Mouse (Mus musculus): ENCODE results near the gene Wfdc9. TPM values are rescaled to one million over a fixed set of nuclear protein-coding genes. Genes with fewer than 3 reads are reported as not detected.

Wfdc9 gene
- total and polyA plus RNA-seq, 3 experiments: not detected

- DNase-seq (ENCODE audit: extremely low read depth): no peak
- in situ Hi-C loops (cut with MboI; ENCODE audit: low pct_ligation_motif_present, low pct_unique_long_range_greater_than_20kb, low sequenced_read_pairs): no loop called here
Measured at GRCm38 (mm10) chr2:164641129-164641528, 15.3 kb downstream of the Wfdc9 start.

GRCm38 (mm10) chr2:164638696-164639095 is 17.7 kb downstream of the Wfdc9 start, which contains the start of gene Wfdc16:
TSS of gene Wfdc16 (minus strand) at chr2:164638796.
- Histone ChIP-seq H3K27me3 (replicated peaks) (peaks cover 71% of the 10 kb centered on the region), H3K9me3 (replicated peaks; ENCODE audit: low read length) (peaks cover 7% of the 10 kb centered on the region), H3K79me2 (replicated peaks; ENCODE audit: control insufficient read depth, extremely low read depth, insufficient read depth, poor library complexity, severe bottlenecking) (no peaks in the 10 kb centered on the region), H3K4me2 (ENCODE audit: insufficient read depth, low read depth, poor library complexity, severe bottlenecking) (no peak within 1 kb of the TSS), H3K36me3 (replicated peaks in 1 of 2; ENCODE audit: control insufficient read depth in 1 of 2, insufficient read depth in 1 of 2, low read length in 1 of 2) (no peaks in the 10 kb centered on the region), H3K4me1 (ENCODE audit: control insufficient read depth in 1 of 2, insufficient read depth in 2 of 2) (no peaks in the 10 kb centered on the region), H3K27ac (ENCODE audit: insufficient read depth, low read depth) (no peak within 1 kb of the TSS), H3K4me3 (replicated peaks in 1 of 3; ENCODE audit: low read depth in 2 of 3, low read length in 2 of 3, poor library complexity in 1 of 3) (no peak within 1 kb of the TSS), H3K9ac (ENCODE audit: insufficient read depth, low read depth) (no peak within 1 kb of the TSS)
- dilution Hi-C loops (cut with MboI; ENCODE audit: extremely low pct_ligation_motif_present, extremely low pct_unique_long_range_greater_than_20kb, low sequenced_read_pairs): no loop called here
- DNase-seq (ENCODE audit: extremely low read depth): no peak
- no peak for TF ChIP-seq MXI1 (IDR thresholded peaks at IDR 0.05; ENCODE audit: low read depth, low read length)
- in situ Hi-C loops (cut with MboI; ENCODE audit: low pct_ligation_motif_present, low pct_unique_long_range_greater_than_20kb, low sequenced_read_pairs): no loop called here

More at GRCm38 (mm10) chr2:164641129-164641528, 15.3 kb downstream of the Wfdc9 start:
- Histone ChIP-seq H3K79me2 (replicated peaks; ENCODE audit: control insufficient read depth, extremely low read depth, insufficient read depth, poor library complexity, severe bottlenecking) (no peaks in the 10 kb centered on the region), H3K9ac (ENCODE audit: insufficient read depth, low read depth) (no peak overlapping the region), H3K4me3 (replicated peaks in 1 of 3; ENCODE audit: low read depth in 2 of 3, low read length in 2 of 3, poor library complexity in 1 of 3) (no peak overlapping the region), H3K36me3 (replicated peaks in 1 of 2; ENCODE audit: control insufficient read depth in 1 of 2, insufficient read depth in 1 of 2, low read length in 1 of 2) (no peaks in the 10 kb centered on the region), H3K9me3 (replicated peaks; ENCODE audit: low read length) (peaks cover 9% of the 10 kb centered on the region), H3K4me1 (ENCODE audit: control insufficient read depth in 1 of 2, insufficient read depth in 2 of 2) (no peaks in the 10 kb centered on the region), H3K27ac (ENCODE audit: insufficient read depth, low read depth) (no peak overlapping the region), H3K4me2 (ENCODE audit: insufficient read depth, low read depth, poor library complexity, severe bottlenecking) (no peak overlapping the region), H3K27me3 (replicated peaks) (peaks cover 68% of the 10 kb centered on the region)
- no peak for TF ChIP-seq JUN (IDR thresholded peaks at IDR 0.05; ENCODE audit: insufficient read depth, low read depth, low read length)
- no peak for TF ChIP-seq PAX5 (IDR thresholded peaks at IDR 0.05; ENCODE audit: low read length)
- no peak for TF ChIP-seq MAX (IDR thresholded peaks at IDR 0.05; ENCODE audit: low read length)
- TF ChIP-seq UBTF (IDR thresholded peaks at IDR 0.05; ENCODE audit: low read depth, low read length): no peak
- TF ChIP-seq POLR2AphosphoS2 (IDR thresholded peaks at IDR 0.05; ENCODE audit: low read depth, low read length): no peak
- peak; percentile 69 for TF ChIP-seq ZNF384 (IDR thresholded peaks at IDR 0.05; ENCODE audit: low read depth, low read length)
- no peak for TF ChIP-seq TCF12 (IDR thresholded peaks at IDR 0.05; ENCODE audit: low read depth, low read length)
- dilution Hi-C loops (cut with MboI; ENCODE audit: extremely low pct_ligation_motif_present, extremely low pct_unique_long_range_greater_than_20kb, low sequenced_read_pairs): no loop called here

- H3K9me3 ChIP-seq (replicated peaks; ENCODE audit: low read length): peaks cover 7% of the 10 kb centered on the region
- no peaks in the 10 kb centered on the region for H3K4me1 ChIP-seq (ENCODE audit: control insufficient read depth in 1 of 2, insufficient read depth in 2 of 2)
- dilution Hi-C loops (cut with MboI; ENCODE audit: extremely low pct_ligation_motif_present, extremely low pct_unique_long_range_greater_than_20kb, low sequenced_read_pairs) (no loop called here), in situ Hi-C loops (cut with MboI; ENCODE audit: low pct_ligation_motif_present, low pct_unique_long_range_greater_than_20kb, low sequenced_read_pairs) (no loop called here)
- H3K27me3 ChIP-seq (replicated peaks): peaks cover 57% of the 10 kb centered on the region
- TF ChIP-seq SMC3 (IDR thresholded peaks at IDR 0.05; ENCODE audit: low read depth, low read length): peak; percentile 17; the same call in 1 of the 2 replicates
- no peak for TF ChIP-seq UBTF (IDR thresholded peaks at IDR 0.05; ENCODE audit: low read depth, low read length)
- peak; percentile 11 to 57; a peak in 3 of 4 replicates for TF ChIP-seq CTCF (conservative IDR thresholded peaks at IDR 0.05 in 1 of 2, IDR thresholded peaks at IDR 0.05 in 1 of 2; ENCODE audit: low read depth in 2 of 2, low read length in 2 of 2)
- H3K27ac ChIP-seq (ENCODE audit: insufficient read depth, low read depth): no peak overlapping the region
- DNase-seq (ENCODE audit: extremely low read depth): peak; percentile 7
- H3K36me3 ChIP-seq (replicated peaks in 1 of 2; ENCODE audit: control insufficient read depth in 1 of 2, insufficient read depth in 1 of 2, low read length in 1 of 2): no peaks in the 10 kb centered on the region
- no peak overlapping the region for H3K4me3 ChIP-seq (replicated peaks in 1 of 3; ENCODE audit: low read depth in 2 of 3, low read length in 2 of 3, poor library complexity in 1 of 3)
- no peak overlapping the region for H3K4me2 ChIP-seq (ENCODE audit: insufficient read depth, low read depth, poor library complexity, severe bottlenecking)
- no peaks in the 10 kb centered on the region for H3K79me2 ChIP-seq (replicated peaks; ENCODE audit: control insufficient read depth, extremely low read depth, insufficient read depth, poor library complexity, severe bottlenecking)
- no peak overlapping the region for H3K9ac ChIP-seq (ENCODE audit: insufficient read depth, low read depth)
Measured at GRCm38 (mm10) chr2:164635266-164635665, 21.1 kb downstream of the Wfdc9 start.

Measured in CH12.LX (cell line).